Mouse (Mus musculus): ENCODE measurements around the gene Acsbg2. TPM values are rescaled to one million over a fixed set of nuclear protein-coding genes. Genes with fewer than 3 reads are reported as not detected.

Gene Acsbg2
- polyA plus RNA-seq, 1 experiment: 0.11 TPM

GRCm38 (mm10) chr17:56907096-56907495 lies 32.8 kb upstream of the Acsbg2 start:
- Histone ChIP-seq H3K27me3 (ENCODE audit: control insufficient read depth, insufficient read depth, low read length) (no peaks in the 10 kb centered on the region), H3K27ac (ENCODE audit: control insufficient read depth, insufficient read depth, low read length) (no peak overlapping the region), H3K36me3 (ENCODE audit: control insufficient read depth, insufficient read depth, low read length) (peaks cover 5% of the 10 kb centered on the region; the same call in 1 of the 2 replicates), H3K4me1 (replicated peaks; ENCODE audit: control insufficient read depth, insufficient read depth, low read length) (peaks cover 5% of the 10 kb centered on the region), H3K4me3 (ENCODE audit: control insufficient read depth, insufficient read depth, low read length) (no peak overlapping the region)
- no peak for DNase-seq
- 92% methylated on average over 5 of the region's 5 CpGs for WGBS
- TF ChIP-seq CTCF (IDR thresholded peaks at IDR 0.05; ENCODE audit: borderline replicate concordance, control insufficient read depth, extremely low read depth, insufficient read depth, low read length, poor library complexity) (no peak), POLR2A (IDR thresholded peaks at IDR 0.05; ENCODE audit: control insufficient read depth, extremely low read depth, insufficient read depth, low read length, poor library complexity) (no peak)

DNA sequence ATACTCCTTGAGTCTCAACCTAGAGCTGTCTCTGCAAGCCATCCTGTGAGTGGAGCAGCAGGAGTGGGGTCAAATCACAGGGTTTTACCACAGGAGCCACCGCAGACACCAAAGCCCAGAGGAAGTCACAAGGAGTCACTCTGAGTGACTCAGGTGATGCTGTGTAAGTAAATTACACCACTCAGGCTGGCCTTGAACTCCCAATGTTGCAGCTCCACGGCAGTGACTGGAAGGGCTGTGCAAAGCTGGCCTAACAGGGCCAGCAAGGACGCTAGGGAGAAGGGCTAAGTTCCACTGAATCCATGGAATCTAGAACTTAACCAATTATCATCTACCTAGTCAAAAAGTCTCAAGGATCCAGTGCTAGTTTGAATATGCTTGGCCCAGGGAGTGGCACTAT lies 31.9 kb upstream of the Acsbg2 start:
- DNase-seq: no peak
- no peak for TF ChIP-seq POLR2A (IDR thresholded peaks at IDR 0.05; ENCODE audit: control insufficient read depth, extremely low read depth, insufficient read depth, low read length, poor library complexity)
- no peak for TF ChIP-seq CTCF (IDR thresholded peaks at IDR 0.05; ENCODE audit: borderline replicate concordance, control insufficient read depth, extremely low read depth, insufficient read depth, low read length, poor library complexity)
- Histone ChIP-seq H3K4me1 (replicated peaks; ENCODE audit: control insufficient read depth, insufficient read depth, low read length) (no peaks in the 10 kb centered on the region), H3K36me3 (ENCODE audit: control insufficient read depth, insufficient read depth, low read length) (peaks cover 11% of the 10 kb centered on the region), H3K27ac (ENCODE audit: control insufficient read depth, insufficient read depth, low read length) (no peak overlapping the region), H3K27me3 (ENCODE audit: control insufficient read depth, insufficient read depth, low read length) (no peaks in the 10 kb centered on the region), H3K4me3 (ENCODE audit: control insufficient read depth, insufficient read depth, low read length) (no peak overlapping the region)
- 90% methylated on average over 3 of the region's 3 CpGs for WGBS

DNA sequence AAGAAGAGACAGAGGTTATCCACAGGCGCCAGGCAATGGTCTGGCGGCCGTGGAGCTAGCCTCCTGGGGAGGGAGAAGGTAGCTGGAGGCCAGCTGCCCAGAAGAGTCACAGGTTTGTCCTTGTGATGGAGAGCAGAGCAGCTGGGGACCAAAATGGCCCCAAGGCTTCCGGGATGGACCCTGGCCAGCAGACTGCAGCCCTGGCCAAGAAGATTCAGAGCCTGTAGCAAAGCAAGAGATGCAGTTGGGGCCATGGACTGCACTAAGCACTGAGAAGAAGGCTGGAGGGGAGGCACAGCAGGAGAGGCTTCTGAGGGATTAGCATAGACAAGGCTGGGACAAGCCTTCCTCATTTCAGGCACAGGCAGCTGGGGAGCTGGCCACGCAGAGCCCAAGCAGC lies 28.5 kb upstream of the Acsbg2 start:
- Histone ChIP-seq H3K36me3 (ENCODE audit: control insufficient read depth, insufficient read depth, low read length) (peaks cover 26% of the 10 kb centered on the region), H3K27me3 (ENCODE audit: control insufficient read depth, insufficient read depth, low read length) (no peaks in the 10 kb centered on the region), H3K4me1 (replicated peaks; ENCODE audit: control insufficient read depth, insufficient read depth, low read length) (no peaks in the 10 kb centered on the region), H3K4me3 (ENCODE audit: control insufficient read depth, insufficient read depth, low read length) (no peak overlapping the region), H3K27ac (ENCODE audit: control insufficient read depth, insufficient read depth, low read length) (no peak overlapping the region)
- 96% methylated on average over 5 of the region's 5 CpGs for WGBS
- no peak for DNase-seq
- TF ChIP-seq POLR2A (IDR thresholded peaks at IDR 0.05; ENCODE audit: control insufficient read depth, extremely low read depth, insufficient read depth, low read length, poor library complexity) (no peak), CTCF (IDR thresholded peaks at IDR 0.05; ENCODE audit: borderline replicate concordance, control insufficient read depth, extremely low read depth, insufficient read depth, low read length, poor library complexity) (no peak)

DNA sequence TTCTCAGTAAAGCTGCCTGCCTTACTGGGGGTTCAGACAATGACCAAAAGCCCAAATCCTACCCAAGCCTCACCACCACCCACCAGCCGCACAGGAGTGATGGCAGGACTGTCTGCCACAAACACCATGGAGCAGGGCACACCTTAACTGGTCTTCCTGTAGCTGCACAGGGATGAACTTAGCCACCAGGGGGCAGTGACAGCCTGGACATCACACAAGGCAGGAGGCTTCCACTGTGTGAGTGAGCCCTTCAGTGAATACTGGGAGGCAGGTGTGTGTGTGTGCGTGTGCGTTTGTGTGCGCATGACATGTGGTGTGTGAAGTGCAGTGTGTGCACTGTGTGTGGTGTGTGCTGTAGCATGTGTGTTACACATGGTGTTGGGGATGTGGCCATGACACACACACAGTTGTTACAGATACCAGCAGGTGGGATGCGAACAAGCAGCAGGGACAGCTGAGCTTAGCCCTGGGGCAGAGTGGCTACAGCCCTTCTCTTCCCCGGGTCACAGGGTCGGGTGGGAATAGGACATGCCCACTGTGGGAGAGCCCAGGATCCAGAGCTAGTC lies 23.5 kb upstream of the Acsbg2 start:
- H3K27ac ChIP-seq (ENCODE audit: control insufficient read depth, insufficient read depth, low read length): no peak overlapping the region
- no peaks in the 10 kb centered on the region for H3K27me3 ChIP-seq (ENCODE audit: control insufficient read depth, insufficient read depth, low read length)
- DNase-seq: peak; percentile 81
- peaks cover 49% of the 10 kb centered on the region for H3K36me3 ChIP-seq (ENCODE audit: control insufficient read depth, insufficient read depth, low read length)
- no peak for TF ChIP-seq POLR2A (IDR thresholded peaks at IDR 0.05; ENCODE audit: control insufficient read depth, extremely low read depth, insufficient read depth, low read length, poor library complexity)
- peak; percentile 93 for TF ChIP-seq CTCF (IDR thresholded peaks at IDR 0.05; ENCODE audit: borderline replicate concordance, control insufficient read depth, extremely low read depth, insufficient read depth, low read length, poor library complexity)
- 81% methylated on average over 7 of the region's 7 CpGs for WGBS
- no peak overlapping the region for H3K4me3 ChIP-seq (ENCODE audit: control insufficient read depth, insufficient read depth, low read length)
- H3K4me1 ChIP-seq (replicated peaks; ENCODE audit: control insufficient read depth, insufficient read depth, low read length): no peaks in the 10 kb centered on the region

DNA sequence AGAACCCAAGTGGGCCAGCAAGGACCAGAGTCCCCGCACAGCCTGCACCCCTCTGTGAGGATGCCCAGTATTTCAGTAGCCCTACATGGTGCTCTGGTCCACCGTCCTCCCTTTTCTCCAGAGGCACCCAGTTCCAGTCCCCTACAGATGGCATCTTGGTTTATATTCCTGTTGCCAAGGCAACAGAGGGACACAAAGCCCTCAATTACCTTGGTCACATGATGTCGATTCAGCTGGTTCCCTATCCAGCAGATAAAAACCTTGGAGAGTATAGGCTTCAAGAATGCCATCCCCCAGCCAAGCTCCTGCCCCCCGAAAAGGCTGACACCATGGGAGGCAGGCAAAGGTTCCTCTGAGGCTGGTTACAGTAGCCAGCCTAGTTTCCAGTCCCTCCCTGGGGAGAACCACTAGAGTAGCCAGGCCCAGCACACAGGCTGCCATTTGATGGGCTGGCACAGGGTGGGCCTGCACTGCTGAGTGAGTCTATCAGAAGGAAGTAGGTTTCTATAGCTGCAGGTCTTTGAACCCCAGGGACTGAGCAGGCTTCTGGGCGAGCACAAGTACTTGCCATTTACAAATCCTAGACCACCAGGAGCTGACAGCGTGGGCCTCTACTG lies 22.4 kb upstream of the Acsbg2 start:
- DNase-seq: no peak
- H3K4me1 ChIP-seq (replicated peaks; ENCODE audit: control insufficient read depth, insufficient read depth, low read length): no peaks in the 10 kb centered on the region
- WGBS: 97% methylated on average over 6 of the region's 6 CpGs

GRCm38 (mm10) chr17:56895368-56895918 lies 21.2 kb upstream of the Acsbg2 start:
- no peaks in the 10 kb centered on the region for H3K27me3 ChIP-seq (ENCODE audit: control insufficient read depth, insufficient read depth, low read length)
- no peaks in the 10 kb centered on the region for H3K4me1 ChIP-seq (replicated peaks; ENCODE audit: control insufficient read depth, insufficient read depth, low read length)
- peaks cover 31% of the 10 kb centered on the region for H3K36me3 ChIP-seq (ENCODE audit: control insufficient read depth, insufficient read depth, low read length)
- TF ChIP-seq POLR2A (IDR thresholded peaks at IDR 0.05; ENCODE audit: control insufficient read depth, extremely low read depth, insufficient read depth, low read length, poor library complexity): no peak
- no peak for TF ChIP-seq CTCF (IDR thresholded peaks at IDR 0.05; ENCODE audit: borderline replicate concordance, control insufficient read depth, extremely low read depth, insufficient read depth, low read length, poor library complexity)
- WGBS: 93% methylated on average over 9 of the region's 9 CpGs
- no peak overlapping the region for H3K27ac ChIP-seq (ENCODE audit: control insufficient read depth, insufficient read depth, low read length)
- H3K4me3 ChIP-seq (ENCODE audit: control insufficient read depth, insufficient read depth, low read length): no peak overlapping the region
- no peak for DNase-seq

More for the DNA sequence above, 22.4 kb upstream of the Acsbg2 start:
- H3K27ac ChIP-seq (ENCODE audit: control insufficient read depth, insufficient read depth, low read length): no peak overlapping the region
- H3K36me3 ChIP-seq (ENCODE audit: control insufficient read depth, insufficient read depth, low read length): peaks cover 42% of the 10 kb centered on the region
- H3K27me3 ChIP-seq (ENCODE audit: control insufficient read depth, insufficient read depth, low read length): no peaks in the 10 kb centered on the region
- no peak for TF ChIP-seq POLR2A (IDR thresholded peaks at IDR 0.05; ENCODE audit: control insufficient read depth, extremely low read depth, insufficient read depth, low read length, poor library complexity)
- no peak for TF ChIP-seq CTCF (IDR thresholded peaks at IDR 0.05; ENCODE audit: borderline replicate concordance, control insufficient read depth, extremely low read depth, insufficient read depth, low read length, poor library complexity)
- no peak overlapping the region for H3K4me3 ChIP-seq (ENCODE audit: control insufficient read depth, insufficient read depth, low read length)
